Mouse (Mus musculus) cerebellum, adult 2 months (tissue): ENCODE measurements at regions not wholly inside any gene's neighbourhood (a gene's known extent, or its start where the extent isn't known, plus 50 kb on each side); places are given as distances from the start of the nearest gene placed in this dataset.

Experiments
- CTCF ChIP-seq: fragments of 200-500 bp; IDR thresholded peaks from 2 replicates; pipeline ENCODE4 v1.5.1; 2011; ENCODE audit warnings: low read depth, mild to moderate bottlenecking, control low read depth, low read length, moderate library complexity, borderline replicate concordance; ENCODE audit not compliant: insufficient read depth
- POLR2A ChIP-seq: fragments of 200-500 bp; IDR thresholded peaks from 2 replicates; pipeline ENCODE4 v1.6.1; 2011; ENCODE audit warnings: low read length, control low read depth, borderline replicate concordance; ENCODE audit not compliant: insufficient read depth

DNA sequence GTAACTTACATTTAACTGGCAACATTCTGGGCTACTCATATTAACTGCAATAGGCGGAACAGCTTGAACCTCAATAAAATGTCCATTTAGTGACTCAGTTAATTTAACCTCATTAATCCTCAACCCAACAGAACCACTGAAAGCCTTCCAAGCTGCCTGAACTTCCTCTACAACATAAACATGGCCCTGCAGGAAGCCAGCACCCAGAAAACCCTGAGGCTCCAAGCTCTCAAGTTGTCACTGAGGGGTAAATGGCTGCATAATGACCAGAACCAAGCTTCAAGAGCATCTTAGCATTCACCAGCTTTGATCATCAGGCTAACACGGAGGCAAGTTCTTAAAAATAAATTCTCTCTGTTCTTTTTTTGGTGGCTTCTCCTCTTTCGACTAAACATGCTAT, 315.2 kb downstream of the Fsip2 start:
- TF ChIP-seq CTCF, result no peak
- TF ChIP-seq POLR2A, result no peak
